Mouse (Mus musculus): ENCODE data around the gene Podxl2. TPM values are rescaled to one million over a fixed set of nuclear protein-coding genes. Genes with fewer than 3 reads are reported as not detected.

Gene Podxl2
- polyA plus RNA-seq, 1 experiment from 2014 or later: 32.0 TPM

- ATAC-seq: no peak
- 0 out of 2 replicates have a peak overlapping the region, but pooled peaks have one; percentile 5 for H3K27ac ChIP-seq (ENCODE audit: low read length)
- no peak overlapping the region for H3K4me3 ChIP-seq (ENCODE audit: low read length)
- no peak overlapping the region for H3K4me2 ChIP-seq (ENCODE audit: low read depth, low read length)
- H3K36me3 ChIP-seq (ENCODE audit: control insufficient read depth, insufficient read depth, low read length): no peaks in the 10 kb centered on the region
- 62% methylated on average over 13 of the region's 13 CpGs for WGBS
- H3K27me3 ChIP-seq (replicated peaks; ENCODE audit: control insufficient read depth, insufficient read depth, low read length): no peaks in the 10 kb centered on the region
- H3K9me3 ChIP-seq (ENCODE audit: control insufficient read depth, low read length): no peaks in the 10 kb centered on the region
- no peak overlapping the region for H3K9ac ChIP-seq (ENCODE audit: low read depth, low read length)
- peaks cover 8% of the 10 kb centered on the region for H3K4me1 ChIP-seq (ENCODE audit: control insufficient read depth, insufficient read depth, low read length)
Observed at GRCm38 (mm10) chr6:88827395-88828205, 47.2 kb downstream of the Podxl2 start.

- Histone ChIP-seq H3K9me3 (ENCODE audit: control insufficient read depth, low read length) (no peaks in the 10 kb centered on the region), H3K27ac (ENCODE audit: low read length) (0 out of 2 replicates have a peak overlapping the region, but pooled peaks have one; percentile 5), H3K4me2 (ENCODE audit: low read depth, low read length) (no peak overlapping the region), H3K36me3 (ENCODE audit: control insufficient read depth, insufficient read depth, low read length) (no peaks in the 10 kb centered on the region), H3K9ac (ENCODE audit: low read depth, low read length) (no peak overlapping the region), H3K4me3 (ENCODE audit: low read length) (no peak overlapping the region), H3K4me1 (ENCODE audit: control insufficient read depth, insufficient read depth, low read length) (peaks cover 8% of the 10 kb centered on the region), H3K27me3 (replicated peaks; ENCODE audit: control insufficient read depth, insufficient read depth, low read length) (no peaks in the 10 kb centered on the region)
- WGBS: 69% methylated on average over 3 of the region's 3 CpGs
- ATAC-seq: no peak
Observed at GRCm38 (mm10) chr6:88826965-88827364, 47.9 kb downstream of the Podxl2 start.

- Histone ChIP-seq H3K4me3 (ENCODE audit: low read length) (no peak overlapping the region), H3K27me3 (replicated peaks; ENCODE audit: control insufficient read depth, insufficient read depth, low read length) (no peaks in the 10 kb centered on the region), H3K9ac (ENCODE audit: low read depth, low read length) (no peak overlapping the region), H3K36me3 (ENCODE audit: control insufficient read depth, insufficient read depth, low read length) (no peaks in the 10 kb centered on the region), H3K9me3 (ENCODE audit: control insufficient read depth, low read length) (no peaks in the 10 kb centered on the region), H3K4me2 (ENCODE audit: low read depth, low read length) (no peak overlapping the region), H3K27ac (ENCODE audit: low read length) (no peak overlapping the region), H3K4me1 (ENCODE audit: control insufficient read depth, insufficient read depth, low read length) (peaks cover 8% of the 10 kb centered on the region)
- ATAC-seq: peak; percentile 63
- WGBS: 31% methylated on average over 6 of the region's 6 CpGs
Observed at GRCm38 (mm10) chr6:88826545-88826944, 48.3 kb downstream of the Podxl2 start.

GRCm38 (mm10) chr6:88826088-88826487, 48.8 kb downstream of the Podxl2 start:
- 67% methylated on average over 3 of the region's 3 CpGs for WGBS
- no peak overlapping the region for H3K4me3 ChIP-seq (ENCODE audit: low read length)
- ATAC-seq: no peak

GRCm38 (mm10) chr6:88824183-88824582, 50.7 kb downstream of the Podxl2 start:
- H3K27me3 ChIP-seq (replicated peaks; ENCODE audit: control insufficient read depth, insufficient read depth, low read length): no peaks in the 10 kb centered on the region
- peaks cover 17% of the 10 kb centered on the region for H3K4me1 ChIP-seq (ENCODE audit: control insufficient read depth, insufficient read depth, low read length)
- no peak overlapping the region for H3K27ac ChIP-seq (ENCODE audit: low read length)
- no peaks in the 10 kb centered on the region for H3K36me3 ChIP-seq (ENCODE audit: control insufficient read depth, insufficient read depth, low read length)
- H3K9me3 ChIP-seq (ENCODE audit: control insufficient read depth, low read length): no peaks in the 10 kb centered on the region
- ATAC-seq: no peak
- WGBS: 72% methylated on average over 7 of the region's 7 CpGs
- no peak overlapping the region for H3K4me3 ChIP-seq (ENCODE audit: low read length)
- no peak overlapping the region for H3K4me2 ChIP-seq (ENCODE audit: low read depth, low read length)
- no peak overlapping the region for H3K9ac ChIP-seq (ENCODE audit: low read depth, low read length)

More at GRCm38 (mm10) chr6:88826088-88826487, 48.8 kb downstream of the Podxl2 start:
- no peak overlapping the region for H3K9ac ChIP-seq (ENCODE audit: low read depth, low read length)
- peaks cover 10% of the 10 kb centered on the region for H3K4me1 ChIP-seq (ENCODE audit: control insufficient read depth, insufficient read depth, low read length)
- no peak overlapping the region for H3K4me2 ChIP-seq (ENCODE audit: low read depth, low read length)
- H3K36me3 ChIP-seq (ENCODE audit: control insufficient read depth, insufficient read depth, low read length): no peaks in the 10 kb centered on the region
- no peaks in the 10 kb centered on the region for H3K9me3 ChIP-seq (ENCODE audit: control insufficient read depth, low read length)
- no peaks in the 10 kb centered on the region for H3K27me3 ChIP-seq (replicated peaks; ENCODE audit: control insufficient read depth, insufficient read depth, low read length)
- no peak overlapping the region for H3K27ac ChIP-seq (ENCODE audit: low read length)

- Histone ChIP-seq H3K4me3 (ENCODE audit: low read length) (no peak overlapping the region), H3K4me2 (ENCODE audit: low read depth, low read length) (no peak overlapping the region), H3K27ac (ENCODE audit: low read length) (no peak overlapping the region), H3K27me3 (replicated peaks; ENCODE audit: control insufficient read depth, insufficient read depth, low read length) (no peaks in the 10 kb centered on the region), H3K36me3 (ENCODE audit: control insufficient read depth, insufficient read depth, low read length) (no peaks in the 10 kb centered on the region), H3K9ac (ENCODE audit: low read depth, low read length) (no peak overlapping the region), H3K9me3 (ENCODE audit: control insufficient read depth, low read length) (no peaks in the 10 kb centered on the region), H3K4me1 (ENCODE audit: control insufficient read depth, insufficient read depth, low read length) (peaks cover 14% of the 10 kb centered on the region)
- no peak for ATAC-seq
- 70% methylated on average over 11 of the region's 11 CpGs for WGBS
Observed at GRCm38 (mm10) chr6:88821901-88822300, 52.9 kb downstream of the Podxl2 start.

- ATAC-seq: peak; percentile 14; the same call in 1 of the 2 replicates
- no peaks in the 10 kb centered on the region for H3K9me3 ChIP-seq (ENCODE audit: control insufficient read depth, low read length)
- H3K27me3 ChIP-seq (replicated peaks; ENCODE audit: control insufficient read depth, insufficient read depth, low read length): no peaks in the 10 kb centered on the region
- peaks cover 9% of the 10 kb centered on the region for H3K4me1 ChIP-seq (ENCODE audit: control insufficient read depth, insufficient read depth, low read length)
- 91% methylated on average over 6 of the region's 6 CpGs for WGBS
- no peaks in the 10 kb centered on the region for H3K36me3 ChIP-seq (ENCODE audit: control insufficient read depth, insufficient read depth, low read length)
- H3K27ac ChIP-seq (ENCODE audit: low read length): no peak overlapping the region
- H3K4me3 ChIP-seq (ENCODE audit: low read length): no peak overlapping the region
- no peak overlapping the region for H3K4me2 ChIP-seq (ENCODE audit: low read depth, low read length)
- no peak overlapping the region for H3K9ac ChIP-seq (ENCODE audit: low read depth, low read length)
Observed at GRCm38 (mm10) chr6:88821294-88821693, 53.5 kb downstream of the Podxl2 start.

GRCm38 (mm10) chr6:88820853-88821252, 54.0 kb downstream of the Podxl2 start:
- no peaks in the 10 kb centered on the region for H3K36me3 ChIP-seq (ENCODE audit: control insufficient read depth, insufficient read depth, low read length)
- H3K4me2 ChIP-seq (ENCODE audit: low read depth, low read length): no peak overlapping the region
- H3K27ac ChIP-seq (ENCODE audit: low read length): no peak overlapping the region
- H3K9ac ChIP-seq (ENCODE audit: low read depth, low read length): no peak overlapping the region
- H3K9me3 ChIP-seq (ENCODE audit: control insufficient read depth, low read length): no peaks in the 10 kb centered on the region
- peaks cover 9% of the 10 kb centered on the region for H3K4me1 ChIP-seq (ENCODE audit: control insufficient read depth, insufficient read depth, low read length)
- no peaks in the 10 kb centered on the region for H3K27me3 ChIP-seq (replicated peaks; ENCODE audit: control insufficient read depth, insufficient read depth, low read length)
- H3K4me3 ChIP-seq (ENCODE audit: low read length): no peak overlapping the region
- peak; percentile 63 for ATAC-seq
- 18% methylated on average over 3 of the region's 3 CpGs for WGBS

- no peaks in the 10 kb centered on the region for H3K27me3 ChIP-seq (replicated peaks; ENCODE audit: control insufficient read depth, insufficient read depth, low read length)
- peaks cover 9% of the 10 kb centered on the region for H3K4me1 ChIP-seq (ENCODE audit: control insufficient read depth, insufficient read depth, low read length)
- H3K9me3 ChIP-seq (ENCODE audit: control insufficient read depth, low read length): no peaks in the 10 kb centered on the region
- H3K9ac ChIP-seq (ENCODE audit: low read depth, low read length): no peak overlapping the region
- H3K4me3 ChIP-seq (ENCODE audit: low read length): no peak overlapping the region
- WGBS: 80% methylated on average over 3 of the region's 3 CpGs
- H3K27ac ChIP-seq (ENCODE audit: low read length): no peak overlapping the region
- no peaks in the 10 kb centered on the region for H3K36me3 ChIP-seq (ENCODE audit: control insufficient read depth, insufficient read depth, low read length)
- ATAC-seq: no peak
- no peak overlapping the region for H3K4me2 ChIP-seq (ENCODE audit: low read depth, low read length)
Observed at GRCm38 (mm10) chr6:88816913-88817312, 57.9 kb downstream of the Podxl2 start.
